Mouse (Mus musculus): ENCODE data around the gene Mfsd2a. TPM values are rescaled to one million over a fixed set of nuclear protein-coding genes. Genes with fewer than 3 reads are reported as not detected.

The Mfsd2a gene
- polyA plus RNA-seq, 1 experiment, result 27.6 TPM

- 68% methylated on average over 8 of the region's 8 CpGs for WGBS
- Histone ChIP-seq H3K4me1 (ENCODE audit: control insufficient read depth, insufficient read depth, low read length) (no peaks in the 10 kb centered on the region; the same call in 1 of the 2 replicates), H3K27ac (ENCODE audit: insufficient read depth, low read depth, low read length) (no peak overlapping the region), H3K36me3 (ENCODE audit: control insufficient read depth, insufficient read depth, low read length) (no peaks in the 10 kb centered on the region), H3K27me3 (replicated peaks; ENCODE audit: control insufficient read depth, insufficient read depth, low read length) (no peaks in the 10 kb centered on the region), H3K4me3 (ENCODE audit: insufficient read depth, low read depth, low read length) (no peak overlapping the region)
- TF ChIP-seq CTCF (conservative IDR thresholded peaks at IDR 0.05; ENCODE audit: insufficient read depth, insufficient read length, low read depth, low read length) (no peak), POLR2A (IDR thresholded peaks at IDR 0.05; ENCODE audit: low read depth, low read length) (no peak)
- no peak for DNase-seq
Measured at GRCm38 (mm10) chr4:122962751-122963150, 1.8 kb upstream of the Mfsd2a start.

- WGBS, result 59% methylated on average over 6 of the region's 6 CpGs
- Histone ChIP-seq H3K27me3 (replicated peaks; ENCODE audit: control insufficient read depth, insufficient read depth, low read length) (no peaks in the 10 kb centered on the region), H3K27ac (ENCODE audit: insufficient read depth, low read depth, low read length) (no peak overlapping the region), H3K4me3 (ENCODE audit: insufficient read depth, low read depth, low read length) (no peak overlapping the region), H3K4me1 (ENCODE audit: control insufficient read depth, insufficient read depth, low read length) (no peaks in the 10 kb centered on the region; the same call in 1 of the 2 replicates), H3K36me3 (ENCODE audit: control insufficient read depth, insufficient read depth, low read length) (no peaks in the 10 kb centered on the region)
- DNase-seq, result peak; percentile 25
- no peak for TF ChIP-seq CTCF (conservative IDR thresholded peaks at IDR 0.05; ENCODE audit: insufficient read depth, insufficient read length, low read depth, low read length)
- no peak for TF ChIP-seq POLR2A (IDR thresholded peaks at IDR 0.05; ENCODE audit: low read depth, low read length)
Measured at GRCm38 (mm10) chr4:122961589-122961988, 601 bp upstream of the Mfsd2a start.

- DNase-seq, result peak; percentile 44
- no peaks in the 10 kb centered on the region; the same call in 1 of the 2 replicates for H3K4me1 ChIP-seq (ENCODE audit: control insufficient read depth, insufficient read depth, low read length)
- H3K27ac ChIP-seq (ENCODE audit: insufficient read depth, low read depth, low read length), result no peak overlapping the region
Measured at GRCm38 (mm10) chr4:122960321-122961099, 478 bp downstream of the Mfsd2a start.

GRCm38 (mm10) chr4:122959816-122960215 is 1.2 kb downstream of the Mfsd2a start:
- no peak for TF ChIP-seq POLR2A (IDR thresholded peaks at IDR 0.05; ENCODE audit: low read depth, low read length)
- no peak for TF ChIP-seq CTCF (conservative IDR thresholded peaks at IDR 0.05; ENCODE audit: insufficient read depth, insufficient read length, low read depth, low read length)
- peak; percentile 36 for DNase-seq
- WGBS, result 15% methylated on average over 8 of the region's 8 CpGs
- Histone ChIP-seq H3K4me3 (ENCODE audit: insufficient read depth, low read depth, low read length) (peak overlapping the region; percentile 45), H3K27me3 (replicated peaks; ENCODE audit: control insufficient read depth, insufficient read depth, low read length) (no peaks in the 10 kb centered on the region), H3K36me3 (ENCODE audit: control insufficient read depth, insufficient read depth, low read length) (no peaks in the 10 kb centered on the region), H3K27ac (ENCODE audit: insufficient read depth, low read depth, low read length) (no peak overlapping the region), H3K4me1 (ENCODE audit: control insufficient read depth, insufficient read depth, low read length) (peaks cover 5% of the 10 kb centered on the region)

More at GRCm38 (mm10) chr4:122960321-122961099, 478 bp downstream of the Mfsd2a start:
- H3K27me3 ChIP-seq (replicated peaks; ENCODE audit: control insufficient read depth, insufficient read depth, low read length), result no peaks in the 10 kb centered on the region
- no peak for TF ChIP-seq POLR2A (IDR thresholded peaks at IDR 0.05; ENCODE audit: low read depth, low read length)
- TF ChIP-seq CTCF (conservative IDR thresholded peaks at IDR 0.05; ENCODE audit: insufficient read depth, insufficient read length, low read depth, low read length), result no peak
- under 1% methylated on average over 43 of the region's 43 CpGs for WGBS
- peak overlapping the region; percentile 45 for H3K4me3 ChIP-seq (ENCODE audit: insufficient read depth, low read depth, low read length)
- no peaks in the 10 kb centered on the region for H3K36me3 ChIP-seq (ENCODE audit: control insufficient read depth, insufficient read depth, low read length)

- 63% methylated on average over 6 of the region's 6 CpGs for WGBS
- Histone ChIP-seq H3K4me3 (ENCODE audit: insufficient read depth, low read depth, low read length) (no peak overlapping the region), H3K27me3 (replicated peaks; ENCODE audit: control insufficient read depth, insufficient read depth, low read length) (no peaks in the 10 kb centered on the region), H3K27ac (ENCODE audit: insufficient read depth, low read depth, low read length) (no peak overlapping the region), H3K4me1 (ENCODE audit: control insufficient read depth, insufficient read depth, low read length) (peaks cover 9% of the 10 kb centered on the region), H3K36me3 (ENCODE audit: control insufficient read depth, insufficient read depth, low read length) (no peaks in the 10 kb centered on the region)
- TF ChIP-seq POLR2A (IDR thresholded peaks at IDR 0.05; ENCODE audit: low read depth, low read length), result no peak
- TF ChIP-seq CTCF (conservative IDR thresholded peaks at IDR 0.05; ENCODE audit: insufficient read depth, insufficient read length, low read depth, low read length), result no peak
- peak; percentile 69 for DNase-seq
Measured at GRCm38 (mm10) chr4:122958491-122959031, 2.4 kb downstream of the Mfsd2a start.

GRCm38 (mm10) chr4:122956301-122956700 is 4.7 kb downstream of the Mfsd2a start:
- Histone ChIP-seq H3K27ac (ENCODE audit: insufficient read depth, low read depth, low read length) (no peak overlapping the region), H3K4me1 (ENCODE audit: control insufficient read depth, insufficient read depth, low read length) (peaks cover 9% of the 10 kb centered on the region), H3K27me3 (replicated peaks; ENCODE audit: control insufficient read depth, insufficient read depth, low read length) (no peaks in the 10 kb centered on the region), H3K36me3 (ENCODE audit: control insufficient read depth, insufficient read depth, low read length) (no peaks in the 10 kb centered on the region), H3K4me3 (ENCODE audit: insufficient read depth, low read depth, low read length) (no peak overlapping the region)
- no peak for DNase-seq
- 87% methylated on average over 5 of the region's 6 CpGs for WGBS
- no peak for TF ChIP-seq CTCF (conservative IDR thresholded peaks at IDR 0.05; ENCODE audit: insufficient read depth, insufficient read length, low read depth, low read length)
- TF ChIP-seq POLR2A (IDR thresholded peaks at IDR 0.05; ENCODE audit: low read depth, low read length), result no peak

Data from kidney, adult 2 months (tissue).